Mouse (Mus musculus) Patski (cell line): Measurements from ENCODE around the gene Kat2b. TPM values are rescaled to one million over a fixed set of nuclear protein-coding genes. Genes with fewer than 3 reads are reported as not detected.
"Not testable (repeated sequence)": the region's sequence is repeated elsewhere in the genome, so short reads cannot be mapped to it uniquely, and the experiment has no call there.

Experiments
- ATAC-seq: fragments of 100-300 bp; one replicate; pipeline ENCODE4 v1.8.0; 2021
- CTCF ChIA-PET: fragments of 350-600 bp; sonication (Branson Sonifier 250); formaldehyde crosslinking; loops from one replicate; lab custom pipeline; 2022; ENCODE audit warnings: inconsistent platforms; lab: Charles Lee
- POLR2A ChIA-PET: fragments of 350-600 bp; sonication (Branson Sonifier 250); formaldehyde crosslinking; loops from one replicate; lab custom pipeline; 2022; ENCODE audit warnings: antibody characterized with exemption, inconsistent platforms; lab: Charles Lee
- DNase-seq: peaks from one replicate; pipeline ENCODE4 v3.0.0-alpha.2; 2011; ENCODE audit warnings: low read depth, low spot score
- H3K27me3 ChIP-seq: fragments of 371-371 bp; one replicate; pipeline ENCODE4 v1.5.1; 2021
- CTCF ChIP-seq: fragments of 100-300 bp; IDR thresholded peaks from one replicate; pipeline ENCODE4 v1.5.1; 2021
- in situ Hi-C: fragments of 300-500 bp; cut with MboI; formaldehyde crosslinking; loops from 3 replicates; pipeline ENCODE4 v1.11.1; 2018; ENCODE audit warnings: low pct_unique_long_range_greater_than_20kb, mixed read lengths
- polyA plus RNA-seq: library from polyadenylated mRNA; unstranded; gene quantifications from one replicate; pipeline ENCODE4 v1.2.3, GENCODE M21; 2021

Kat2b gene
- polyA plus RNA-seq, 1 experiment from 2014 or later, result 53.3 TPM

DNA sequence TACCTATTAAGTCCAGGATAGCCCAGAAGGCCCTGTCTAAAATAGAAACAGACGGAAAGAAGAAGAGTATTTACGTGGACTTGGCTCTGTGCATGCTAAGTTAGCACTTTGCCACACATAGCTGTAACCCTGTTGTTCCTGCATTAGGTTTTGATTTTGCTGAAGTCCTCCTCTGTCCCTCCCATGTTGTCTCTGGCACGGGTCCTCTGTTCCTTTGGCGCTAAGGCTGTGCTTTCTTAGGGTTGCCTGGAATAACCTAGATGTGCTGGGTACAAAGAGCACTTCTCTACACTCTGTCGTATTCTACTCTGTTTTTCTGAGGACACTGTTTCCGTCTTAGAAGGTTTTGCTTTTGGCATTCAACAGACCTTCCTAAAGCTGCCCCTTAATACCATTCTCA is 88.4 kb downstream of the Kat2b start:
- DNase-seq (no peak), ATAC-seq (no peak)
- ChIA-PET POLR2A (no interaction called here), CTCF (no interaction called here)
- H3K27me3 ChIP-seq, result no peaks in the 10 kb centered on the region
- no peak for TF ChIP-seq CTCF
- in situ Hi-C loops, result no loop called here

DNA sequence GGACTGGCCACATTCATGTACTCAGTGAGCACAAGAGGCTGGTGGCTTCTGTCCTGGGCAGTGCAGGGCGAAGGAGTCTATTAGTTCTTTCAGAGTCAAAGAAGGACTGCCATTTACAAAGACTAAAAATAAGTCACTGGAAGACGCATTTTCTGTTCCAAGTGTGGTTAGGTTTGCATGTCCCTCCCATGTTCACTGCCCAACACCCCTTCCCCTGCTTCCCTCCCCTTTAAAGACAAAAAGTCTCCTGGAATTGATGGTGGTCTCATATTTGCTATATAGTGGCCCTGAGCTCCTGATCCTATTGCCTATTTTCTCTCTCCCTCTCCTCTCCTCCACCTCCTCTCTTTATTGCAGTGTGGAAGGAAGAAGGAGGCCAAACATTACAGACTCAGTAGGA is 89.3 kb downstream of the Kat2b start:
- ChIA-PET POLR2A (interaction anchor here (0.6 kb wide), 2 partner anchors 29 to 72 kb away, joined by 4 to 7 read pairs; no protein-coding TSS in a partner anchor), CTCF (no interaction called here)
- in situ Hi-C loops, result no loop called here
- no peak for TF ChIP-seq CTCF
- DNase-seq (no peak), ATAC-seq (no peak)
- no peaks in the 10 kb centered on the region for H3K27me3 ChIP-seq

DNA sequence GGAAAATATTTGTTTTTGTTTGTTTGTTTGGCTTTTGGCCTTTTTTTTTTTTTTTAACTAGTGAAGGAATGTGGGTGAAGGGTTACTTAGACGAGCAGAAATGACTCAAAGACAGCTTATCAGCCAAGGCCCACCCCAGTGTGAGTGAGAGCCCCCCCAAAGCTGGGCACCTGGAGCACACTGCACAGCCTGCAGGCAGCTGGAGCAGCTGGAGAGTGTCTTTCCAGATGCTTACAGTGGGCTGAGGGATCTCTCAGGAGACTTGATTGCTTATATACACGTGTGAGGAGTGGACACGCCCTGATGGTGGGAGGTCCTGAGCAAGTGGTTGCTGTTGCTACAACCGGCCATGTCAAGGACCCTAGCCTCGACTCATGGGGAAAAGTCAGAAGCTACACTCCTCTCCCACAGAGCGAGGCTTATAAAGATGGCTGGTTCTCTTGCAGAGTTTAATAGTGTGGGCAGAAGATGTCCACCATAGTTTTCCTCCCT is 89.8 kb downstream of the Kat2b start:
- no peak for ATAC-seq
- in situ Hi-C loops, result no loop called here

DNA sequence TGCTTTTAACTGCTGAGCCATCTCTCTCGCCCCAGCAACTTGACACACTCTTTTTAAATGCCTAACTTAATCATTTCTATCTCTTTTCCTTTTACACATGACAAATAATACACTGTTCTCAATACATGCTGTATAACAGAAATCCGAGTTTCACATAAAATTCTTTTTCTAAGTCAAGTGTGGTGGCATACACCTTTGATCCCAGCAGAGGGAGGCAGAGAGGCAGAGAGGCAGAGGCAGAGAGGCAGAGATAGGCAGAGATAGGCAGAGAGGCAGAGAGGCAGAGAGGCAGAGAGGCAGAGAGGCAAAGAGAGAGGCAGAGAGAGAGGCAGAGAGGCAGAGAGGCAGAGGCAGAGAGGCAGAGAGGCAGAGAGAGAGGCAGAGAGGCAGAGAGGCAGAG is 90.7 kb downstream of the Kat2b start:
- TF ChIP-seq CTCF, result peak; percentile 45
- POLR2A ChIA-PET, ATAC-seq, H3K27me3 ChIP-seq, in situ Hi-C loops, DNase-seq: not testable (repeated sequence)
- CTCF ChIA-PET, result interaction anchor here (1.0 kb wide), 1 partner anchor 16 kb away, joined by 3 read pairs; no protein-coding TSS in a partner anchor

More for the DNA sequence above, 89.8 kb downstream of the Kat2b start:
- CTCF ChIA-PET, result no interaction called here
- DNase-seq, result no peak
- no peaks in the 10 kb centered on the region for H3K27me3 ChIP-seq
- TF ChIP-seq CTCF, result no peak
- POLR2A ChIA-PET, result interaction anchor here (0.6 kb wide), 2 partner anchors 29 to 73 kb away, joined by 4 to 7 read pairs; no protein-coding TSS in a partner anchor

DNA sequence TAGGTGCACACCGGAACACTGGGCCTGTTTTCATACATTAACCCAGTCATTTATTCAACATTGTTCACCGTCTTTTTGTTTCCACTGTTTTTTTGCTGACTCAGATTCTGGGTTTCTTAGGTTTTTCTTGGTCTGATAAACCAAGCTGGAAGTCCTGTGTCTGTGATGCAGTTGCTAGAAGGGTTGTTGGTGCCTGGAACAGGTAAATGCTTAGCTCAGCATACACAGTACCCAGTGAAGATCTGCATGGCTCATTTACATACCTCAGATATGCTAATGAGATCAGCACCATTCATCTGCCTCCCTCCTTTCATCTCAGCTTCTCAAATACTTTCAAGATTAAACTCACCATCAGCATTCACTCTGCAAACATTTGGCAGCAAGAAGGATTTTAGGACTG is 92.0 kb downstream of the Kat2b start:
- POLR2A ChIA-PET, result no interaction called here
- in situ Hi-C loops, result no loop called here
- no peak for ATAC-seq
- no peak for DNase-seq
- no peak for TF ChIP-seq CTCF
- no peaks in the 10 kb centered on the region for H3K27me3 ChIP-seq
- CTCF ChIA-PET, result interaction anchor here (1.5 kb wide), 2 partner anchors 9 to 12 kb away, joined by 4 read pairs; no protein-coding TSS in a partner anchor

DNA sequence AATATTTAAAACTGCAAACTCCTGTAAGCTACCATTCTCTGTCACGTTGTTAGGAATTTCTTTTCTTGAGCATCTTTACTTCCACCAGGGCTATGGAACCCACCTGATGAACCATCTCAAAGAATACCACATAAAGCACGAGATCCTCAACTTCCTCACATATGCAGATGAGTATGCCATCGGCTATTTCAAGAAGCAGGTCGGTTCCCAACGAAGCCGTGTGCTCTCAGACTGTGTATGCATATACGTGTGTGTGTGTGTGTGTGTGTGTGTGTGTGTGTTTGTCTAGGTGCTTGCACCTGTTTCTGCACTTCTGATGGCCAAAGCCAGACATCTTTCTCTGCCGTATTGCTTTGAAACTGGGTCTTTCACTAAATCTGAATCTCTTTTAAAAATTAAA is 92.6 kb downstream of the Kat2b start:
- in situ Hi-C loops, result no loop called here
- ATAC-seq (no peak), DNase-seq (no peak)
- H3K27me3 ChIP-seq, result no peaks in the 10 kb centered on the region
- POLR2A ChIA-PET, result no interaction called here
- no peak for TF ChIP-seq CTCF
- CTCF ChIA-PET, result interaction anchor here (1.5 kb wide), 2 partner anchors 8 to 13 kb away, joined by 4 read pairs; no protein-coding TSS in a partner anchor

DNA sequence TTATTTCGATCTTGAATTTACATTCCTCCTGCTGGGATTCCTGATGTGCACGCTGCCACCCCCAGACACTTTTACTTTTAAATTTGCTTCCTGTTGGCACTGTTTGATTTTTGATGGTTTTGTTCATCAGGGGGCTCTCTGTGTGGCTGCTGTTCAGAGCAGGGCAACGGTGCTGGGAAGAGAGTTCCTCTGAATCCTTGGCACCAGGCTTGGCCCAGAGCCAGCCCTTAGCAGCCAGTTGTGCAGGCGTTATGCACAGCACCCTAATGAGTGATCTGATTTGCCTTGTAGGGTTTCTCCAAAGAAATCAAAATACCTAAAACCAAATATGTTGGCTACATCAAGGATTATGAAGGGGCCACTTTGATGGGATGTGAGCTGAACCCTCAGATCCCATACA is 93.1 kb downstream of the Kat2b start:
- ATAC-seq, result no peak
- CTCF ChIA-PET, result no interaction called here
- H3K27me3 ChIP-seq, result no peaks in the 10 kb centered on the region
- POLR2A ChIA-PET, result no interaction called here
- in situ Hi-C loops, result no loop called here
- no peak for TF ChIP-seq CTCF
- no peak for DNase-seq

DNA sequence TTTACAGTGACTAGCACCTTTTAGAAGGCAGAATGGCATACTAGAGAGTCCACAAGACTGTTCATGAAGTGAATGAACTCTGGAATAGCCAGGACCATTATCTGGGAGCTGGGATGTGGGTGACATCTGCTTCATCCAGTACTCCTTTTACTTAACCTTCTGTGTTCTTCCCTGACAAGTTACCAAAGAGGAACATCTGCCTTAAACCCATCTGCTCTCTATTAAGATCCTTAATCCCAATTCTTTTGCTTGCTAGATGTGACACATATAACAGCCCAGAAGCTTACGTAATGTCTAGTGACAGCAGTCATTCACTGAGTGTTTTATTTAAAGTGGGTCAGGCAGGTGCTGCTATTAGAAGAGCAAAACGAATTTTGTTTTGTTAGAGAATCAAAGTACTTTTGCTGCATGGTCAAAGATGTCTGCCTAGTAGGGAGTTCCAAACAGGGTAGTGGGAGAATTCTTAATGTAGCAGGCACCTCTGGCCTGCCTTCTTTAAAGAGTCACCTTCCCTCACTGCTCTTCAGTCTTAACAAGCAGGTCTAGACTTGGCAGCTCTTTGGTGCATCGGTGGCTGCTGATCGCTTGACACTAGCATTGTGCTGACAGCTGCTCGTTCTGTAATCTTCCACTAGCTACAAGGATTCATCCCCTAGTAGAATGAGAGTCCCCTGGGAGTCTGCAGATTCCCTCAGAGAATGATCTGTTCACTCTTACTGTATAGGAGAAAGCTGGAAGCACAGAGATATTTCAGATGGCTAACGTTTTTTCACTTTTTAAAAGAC is 94.6 kb downstream of the Kat2b start:
- ATAC-seq, result no peak
- in situ Hi-C loops, result no loop called here
- DNase-seq, result no peak
- no peaks in the 10 kb centered on the region for H3K27me3 ChIP-seq
- no peak for TF ChIP-seq CTCF
- ChIA-PET CTCF (interaction anchor here (1.2 kb wide), 1 partner anchor 13 kb away, joined by 4 read pairs; no protein-coding TSS in a partner anchor), POLR2A (no interaction called here)

DNA sequence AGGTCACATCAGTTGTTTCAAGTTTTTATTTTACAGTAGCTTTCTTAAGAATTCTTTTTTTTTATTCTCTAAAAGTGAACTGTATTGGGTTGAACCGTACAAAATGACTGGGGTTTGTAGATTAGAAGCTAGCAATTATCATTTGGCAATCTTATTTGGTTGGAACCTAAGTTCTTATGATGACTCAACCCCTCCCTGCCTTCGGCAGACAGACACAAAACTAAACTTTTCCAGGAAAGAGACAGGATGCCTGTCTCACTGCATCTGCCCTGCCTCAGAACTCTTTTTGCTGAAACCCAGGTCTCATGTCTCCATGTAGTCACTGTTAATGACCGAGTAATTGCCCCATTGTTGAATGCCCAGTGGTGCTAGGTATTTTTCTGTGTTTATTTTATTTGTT is 97.6 kb downstream of the Kat2b start:
- in situ Hi-C loops, result no loop called here
- no peak for TF ChIP-seq CTCF
- ChIA-PET CTCF (no interaction called here), POLR2A (no interaction called here)
- H3K27me3 ChIP-seq, result no peaks in the 10 kb centered on the region
- no peak for ATAC-seq
- no peak for DNase-seq

DNA sequence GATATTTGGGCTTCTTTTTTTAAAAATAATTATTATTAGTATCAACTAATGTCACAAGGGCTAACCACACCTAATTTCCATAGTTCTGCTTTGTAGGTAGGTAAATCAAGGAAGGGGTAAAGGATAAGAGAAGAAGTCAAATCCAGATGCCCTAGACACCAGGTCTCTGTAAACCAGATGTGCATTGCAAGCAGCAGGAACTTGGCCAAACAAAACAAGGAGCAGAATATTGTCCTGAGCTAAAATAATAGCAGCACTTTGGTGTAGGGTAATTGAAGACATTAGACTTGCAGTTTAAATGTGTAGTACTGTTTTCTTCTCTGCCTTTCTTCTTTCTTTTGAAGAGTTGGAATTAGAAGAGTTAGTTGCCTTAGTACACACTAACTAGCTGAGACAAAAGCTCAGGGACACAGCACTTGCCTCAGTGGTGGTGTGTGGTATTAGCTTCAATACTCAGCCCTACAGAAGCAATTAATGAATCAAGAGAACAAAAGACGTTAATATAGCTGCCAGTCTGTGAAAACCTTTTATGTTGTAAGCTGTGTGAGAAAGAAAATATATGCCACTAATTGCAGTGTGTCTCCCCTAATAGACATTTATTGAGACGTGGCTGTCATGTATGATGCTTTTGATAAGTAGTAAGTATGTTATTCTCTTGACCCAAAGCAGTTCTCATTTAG is 98.2 kb downstream of the Kat2b start:
- ChIA-PET POLR2A (no interaction called here), CTCF (no interaction called here)
- no peak for DNase-seq
- TF ChIP-seq CTCF, result no peak
- no peaks in the 10 kb centered on the region for H3K27me3 ChIP-seq
- ATAC-seq, result no peak
- in situ Hi-C loops, result no loop called here

DNA sequence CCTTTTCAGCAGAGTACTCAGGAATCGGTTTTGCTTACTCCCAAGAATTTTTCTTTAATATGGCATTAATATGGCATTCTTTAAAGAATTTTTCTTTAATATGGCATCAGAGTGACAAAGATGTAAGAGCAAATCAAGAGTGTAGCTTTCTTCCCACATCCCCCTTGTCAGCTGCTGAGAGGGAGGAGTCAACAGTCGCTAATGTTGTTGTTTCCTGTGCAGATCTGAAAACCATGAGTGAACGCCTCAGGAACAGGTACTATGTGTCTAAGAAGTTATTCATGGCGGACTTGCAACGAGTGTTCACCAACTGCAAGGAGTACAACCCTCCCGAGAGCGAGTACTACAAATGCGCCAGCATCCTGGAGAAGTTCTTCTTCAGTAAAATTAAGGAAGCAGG is 103.8 kb downstream of the Kat2b start:
- ChIA-PET POLR2A (no interaction called here), CTCF (no interaction called here)
- in situ Hi-C loops, result no loop called here
- H3K27me3 ChIP-seq, result no peaks in the 10 kb centered on the region
- DNase-seq (no peak), ATAC-seq (no peak)
- TF ChIP-seq CTCF, result no peak
